Mouse (Mus musculus): ENCODE measurements around the gene Tbc1d16. TPM values are rescaled to one million over a fixed set of nuclear protein-coding genes. Genes with fewer than 3 reads are reported as not detected.

Gene Tbc1d16
- polyA plus RNA-seq, 1 experiment from 2014 or later: 16.1 TPM

GRCm38 (mm10) chr11:119187800-119188197 lies 40.5 kb downstream of the Tbc1d16 start:
- 65% methylated on average over 10 of the region's 10 CpGs for WGBS
- Histone ChIP-seq H3K9ac (no peak overlapping the region), H3K27ac (no peak overlapping the region), H3K4me1 (replicated peaks) (peaks cover 42% of the 10 kb centered on the region), H3K4me3 (no peak overlapping the region), H3K36me3 (no peaks in the 10 kb centered on the region), H3K4me2 (no peak overlapping the region), H3K9me3 (replicated peaks) (no peaks in the 10 kb centered on the region), H3K27me3 (no peaks in the 10 kb centered on the region)
- ATAC-seq (replicated peaks; ENCODE audit: insufficient number of reproducible peaks, insufficient read depth, low FRiP score, low read depth): no peak

DNA sequence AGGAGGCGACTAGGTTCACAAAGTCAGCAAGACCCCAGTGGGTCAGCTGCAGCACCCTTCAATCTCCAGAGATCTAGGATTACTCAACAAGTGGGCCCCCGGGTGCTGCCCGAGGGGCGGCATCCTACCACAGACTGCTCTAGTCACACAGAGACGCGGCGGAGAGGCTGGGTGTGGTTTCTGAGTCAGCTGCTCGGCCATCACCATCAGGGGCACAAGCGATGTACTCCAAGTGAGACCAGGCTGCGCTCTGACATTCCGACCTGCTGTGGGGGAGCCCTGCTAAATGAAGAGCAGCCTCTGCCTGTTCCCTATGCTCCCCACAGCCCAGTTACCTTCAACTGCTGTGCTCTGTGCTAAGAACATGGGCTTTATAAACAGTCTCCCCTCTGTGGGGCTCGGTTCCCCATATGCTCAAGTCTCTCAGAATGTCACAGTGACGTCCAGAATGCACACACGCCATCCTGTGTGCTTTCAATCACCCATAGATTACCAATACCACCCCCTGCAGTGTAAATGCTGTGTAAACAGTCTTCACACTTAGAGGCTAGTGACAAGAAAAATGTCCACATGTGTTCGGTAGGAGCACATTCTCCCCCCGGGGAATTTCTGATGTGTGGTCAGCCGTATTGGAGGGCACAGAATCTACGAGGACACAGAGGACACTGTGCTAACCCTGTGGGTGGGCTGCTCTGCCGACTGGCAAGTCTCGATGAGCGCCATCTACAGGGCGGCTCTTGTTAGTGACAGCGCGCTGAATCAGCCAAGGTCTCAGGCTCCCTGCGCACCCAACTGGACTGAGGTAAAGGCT lies 41.1 kb downstream of the Tbc1d16 start:
- Histone ChIP-seq H3K4me1 (replicated peaks) (peaks cover 40% of the 10 kb centered on the region), H3K9me3 (replicated peaks) (no peaks in the 10 kb centered on the region), H3K4me2 (no peak overlapping the region), H3K9ac (no peak overlapping the region), H3K36me3 (no peaks in the 10 kb centered on the region), H3K4me3 (no peak overlapping the region), H3K27ac (no peak overlapping the region), H3K27me3 (no peaks in the 10 kb centered on the region)
- peak; percentile 16; the same call in 1 of the 2 replicates for ATAC-seq (replicated peaks; ENCODE audit: insufficient number of reproducible peaks, insufficient read depth, low FRiP score, low read depth)
- 44% methylated on average over 25 of the region's 25 CpGs for WGBS

DNA sequence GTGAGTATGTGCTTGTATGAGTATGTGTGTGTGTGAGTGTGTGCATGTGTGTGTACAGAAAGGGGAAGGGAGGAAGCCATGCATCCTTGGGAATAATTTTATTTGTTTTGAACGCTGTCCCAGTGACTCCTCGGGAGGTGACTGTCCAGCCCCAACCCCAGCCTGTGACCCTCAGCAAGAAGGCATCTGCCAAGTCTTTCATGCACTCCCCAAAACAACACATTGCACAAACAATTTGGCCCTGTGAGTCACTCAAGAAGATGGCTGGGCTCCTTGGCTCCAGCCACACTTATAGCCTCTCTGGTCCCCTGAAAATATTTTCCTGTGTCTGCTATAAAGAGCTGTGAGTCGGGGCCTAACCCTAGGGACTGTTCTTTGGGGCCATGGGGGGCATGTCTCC lies 41.9 kb downstream of the Tbc1d16 start:
- no peak for ATAC-seq (replicated peaks; ENCODE audit: insufficient number of reproducible peaks, insufficient read depth, low FRiP score, low read depth)
- Histone ChIP-seq H3K4me1 (replicated peaks) (peaks cover 39% of the 10 kb centered on the region), H3K27me3 (no peaks in the 10 kb centered on the region), H3K27ac (no peak overlapping the region), H3K9me3 (replicated peaks) (no peaks in the 10 kb centered on the region), H3K36me3 (no peaks in the 10 kb centered on the region), H3K4me2 (no peak overlapping the region), H3K4me3 (no peak overlapping the region), H3K9ac (no peak overlapping the region)
- WGBS: 59% methylated on average over 3 of the region's 3 CpGs

DNA sequence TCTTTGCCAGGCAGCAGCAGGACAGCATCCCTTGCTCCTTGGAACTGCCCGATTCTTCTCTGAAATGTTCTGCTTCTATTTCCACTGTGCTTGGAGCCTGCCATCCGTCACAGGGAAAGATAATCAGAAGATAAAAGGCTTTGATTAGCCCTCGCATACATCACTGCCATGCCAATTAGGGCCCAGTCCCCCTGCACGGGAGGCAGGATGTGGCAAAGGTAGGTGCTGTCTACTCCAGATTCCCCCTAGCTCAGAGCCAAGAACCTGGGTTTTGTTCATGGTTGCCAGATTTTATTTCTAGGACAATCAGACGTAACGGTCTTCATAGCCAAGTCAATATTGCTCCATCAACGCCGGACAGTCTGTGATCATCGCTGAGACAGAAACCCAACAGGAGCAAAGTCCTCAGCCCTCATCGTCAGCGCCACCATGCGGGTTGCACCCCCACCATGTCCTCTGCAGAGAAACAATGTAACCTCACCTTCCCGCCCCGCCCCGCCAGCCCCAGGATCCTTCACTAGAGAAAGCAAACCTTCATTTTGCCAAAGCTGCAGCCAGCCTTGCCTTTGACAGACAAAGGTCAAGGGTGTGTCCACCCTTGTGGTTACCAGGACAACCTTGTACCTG lies 44.5 kb downstream of the Tbc1d16 start:
- no peak for ATAC-seq (replicated peaks; ENCODE audit: insufficient number of reproducible peaks, insufficient read depth, low FRiP score, low read depth)
- 74% methylated on average over 15 of the region's 15 CpGs for WGBS
- peaks cover 31% of the 10 kb centered on the region for H3K4me1 ChIP-seq (replicated peaks)
- no peaks in the 10 kb centered on the region for H3K27me3 ChIP-seq
- H3K9ac ChIP-seq: no peak overlapping the region
- no peaks in the 10 kb centered on the region for H3K9me3 ChIP-seq (replicated peaks)
- H3K36me3 ChIP-seq: no peaks in the 10 kb centered on the region
- H3K27ac ChIP-seq: no peak overlapping the region
- no peak overlapping the region for H3K4me3 ChIP-seq
- H3K4me2 ChIP-seq: no peak overlapping the region

DNA sequence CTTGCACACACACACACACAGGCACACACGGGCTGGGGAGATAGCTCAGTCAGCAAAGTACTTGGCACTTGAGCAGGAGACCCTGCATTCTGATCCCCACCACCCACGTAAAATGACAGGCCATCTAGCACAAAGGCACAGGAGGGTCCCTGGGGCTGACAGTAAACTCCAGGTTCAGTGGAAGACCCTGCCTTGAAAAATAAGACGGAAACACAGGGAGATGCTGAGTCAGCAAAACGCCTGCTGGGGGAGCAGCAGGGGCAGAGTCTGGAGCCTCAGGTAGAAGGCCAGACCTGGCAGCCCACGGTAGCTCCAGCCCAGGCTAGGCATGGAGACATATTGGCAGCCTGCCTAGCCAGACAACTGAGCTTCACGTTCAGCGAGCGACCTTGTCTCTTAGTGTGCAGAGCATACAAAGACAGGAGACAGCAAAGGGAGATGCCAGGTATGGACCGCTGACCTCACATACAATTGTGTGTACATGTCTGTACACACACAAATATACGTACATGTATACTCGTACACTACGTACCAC lies 46.4 kb downstream of the Tbc1d16 start:
- no peak for ATAC-seq (replicated peaks; ENCODE audit: insufficient number of reproducible peaks, insufficient read depth, low FRiP score, low read depth)
- Histone ChIP-seq H3K9me3 (replicated peaks) (no peaks in the 10 kb centered on the region), H3K9ac (no peak overlapping the region), H3K27me3 (no peaks in the 10 kb centered on the region), H3K4me3 (no peak overlapping the region), H3K4me2 (no peak overlapping the region), H3K36me3 (no peaks in the 10 kb centered on the region), H3K27ac (no peak overlapping the region), H3K4me1 (replicated peaks) (peaks cover 13% of the 10 kb centered on the region; the same call in 1 of the 2 replicates)
- 73% methylated on average over 12 of the region's 12 CpGs for WGBS

GRCm38 (mm10) chr11:119180824-119181582 lies 47.3 kb downstream of the Tbc1d16 start:
- Histone ChIP-seq H3K27me3 (no peaks in the 10 kb centered on the region), H3K9me3 (replicated peaks) (no peaks in the 10 kb centered on the region), H3K4me2 (no peak overlapping the region), H3K4me1 (replicated peaks) (peaks cover 9% of the 10 kb centered on the region; the same call in 1 of the 2 replicates), H3K36me3 (no peaks in the 10 kb centered on the region), H3K4me3 (no peak overlapping the region), H3K9ac (no peak overlapping the region), H3K27ac (no peak overlapping the region)
- no peak for ATAC-seq (replicated peaks; ENCODE audit: insufficient number of reproducible peaks, insufficient read depth, low FRiP score, low read depth)
- 83% methylated on average over 14 of the region's 14 CpGs for WGBS

- Histone ChIP-seq H3K36me3 (no peaks in the 10 kb centered on the region), H3K9me3 (replicated peaks) (no peaks in the 10 kb centered on the region), H3K4me1 (replicated peaks) (peaks cover 4% of the 10 kb centered on the region; the same call in 1 of the 2 replicates), H3K27me3 (no peaks in the 10 kb centered on the region), H3K27ac (no peak overlapping the region), H3K4me3 (no peak overlapping the region), H3K9ac (no peak overlapping the region), H3K4me2 (no peak overlapping the region)
- WGBS: 84% methylated on average over 8 of the region's 8 CpGs
- no peak for ATAC-seq (replicated peaks; ENCODE audit: insufficient number of reproducible peaks, insufficient read depth, low FRiP score, low read depth)
These were observed 50.0 kb downstream of the Tbc1d16 start for GRCm38 (mm10) chr11:119178317-119178716.

DNA sequence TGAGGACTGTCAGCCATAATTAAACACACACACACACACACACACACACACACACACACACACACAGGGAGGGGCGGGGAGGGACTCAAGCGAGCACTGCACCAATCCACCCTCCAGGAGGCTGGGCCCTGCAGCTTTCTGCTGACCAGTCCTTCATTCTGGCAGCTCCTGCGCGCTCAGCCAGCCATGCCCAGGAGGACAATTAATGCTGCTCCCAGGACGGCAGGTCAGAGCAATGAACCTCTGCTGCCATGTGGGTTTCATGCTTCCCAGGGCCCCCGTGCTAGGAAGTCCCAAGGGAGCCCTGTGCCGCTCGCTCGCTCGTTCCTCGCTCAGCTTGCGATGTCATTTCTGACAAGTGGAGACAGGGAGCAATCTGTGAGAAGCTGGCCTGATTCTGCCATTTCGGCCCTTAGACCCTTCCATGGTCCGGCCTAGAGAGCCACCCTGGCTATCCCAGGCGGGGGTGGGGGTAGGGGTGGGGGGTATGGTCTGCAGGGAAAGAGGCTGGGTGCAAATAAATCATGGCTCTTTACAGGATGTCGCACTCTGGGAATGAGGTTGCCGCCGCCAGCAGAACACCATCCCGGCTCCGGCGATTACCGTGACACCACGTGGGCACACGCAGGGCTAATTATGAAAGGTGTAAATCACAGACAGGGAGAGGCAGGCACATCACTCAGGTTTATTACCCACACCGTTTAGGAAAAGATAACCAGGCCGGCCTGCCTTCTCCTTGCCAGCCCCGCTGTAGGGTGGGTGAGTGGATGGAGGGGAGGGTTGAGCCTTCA lies 51.7 kb downstream of the Tbc1d16 start:
- Histone ChIP-seq H3K36me3 (no peaks in the 10 kb centered on the region), H3K9ac (no peak overlapping the region), H3K27me3 (no peaks in the 10 kb centered on the region), H3K9me3 (replicated peaks) (no peaks in the 10 kb centered on the region), H3K4me2 (no peak overlapping the region), H3K4me3 (no peak overlapping the region), H3K4me1 (replicated peaks) (no peaks in the 10 kb centered on the region; the same call in 1 of the 2 replicates), H3K27ac (no peak overlapping the region)
- ATAC-seq (replicated peaks; ENCODE audit: insufficient number of reproducible peaks, insufficient read depth, low FRiP score, low read depth): no peak
- 74% methylated on average over 27 of the region's 27 CpGs for WGBS

GRCm38 (mm10) chr11:119171588-119171987 lies 56.7 kb downstream of the Tbc1d16 start:
- Histone ChIP-seq H3K4me1 (replicated peaks) (no peaks in the 10 kb centered on the region; the same call in 1 of the 2 replicates), H3K27me3 (no peaks in the 10 kb centered on the region), H3K4me3 (no peak overlapping the region), H3K27ac (no peak overlapping the region), H3K9ac (no peak overlapping the region), H3K36me3 (no peaks in the 10 kb centered on the region), H3K4me2 (no peak overlapping the region), H3K9me3 (replicated peaks) (no peaks in the 10 kb centered on the region)
- no peak for ATAC-seq (replicated peaks; ENCODE audit: insufficient number of reproducible peaks, insufficient read depth, low FRiP score, low read depth)
- 93% methylated on average over 7 of the region's 7 CpGs for WGBS

DNA sequence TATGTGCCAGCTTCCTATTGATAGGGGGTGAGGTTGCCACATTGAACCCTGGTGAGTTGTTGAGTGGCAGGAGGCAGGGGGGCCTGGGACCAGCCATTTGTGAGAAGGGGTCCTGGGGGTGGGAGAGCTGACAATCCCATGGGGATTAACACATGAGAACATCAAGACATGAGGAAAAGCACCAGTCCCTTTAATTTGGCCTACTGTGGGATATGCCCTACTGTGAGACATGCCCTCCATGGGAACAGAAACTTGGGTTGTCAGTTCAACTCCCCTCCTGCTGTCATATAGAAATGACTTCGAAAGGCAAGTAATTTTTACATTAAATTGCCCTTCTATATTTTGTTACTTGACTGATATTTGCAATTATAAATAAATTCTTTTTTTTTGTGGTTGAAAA lies 59.4 kb downstream of the Tbc1d16 start:
- H3K9ac ChIP-seq: no peak overlapping the region
- 76% methylated on average over 1 of the region's 1 CpGs for WGBS
- no peak overlapping the region for H3K4me2 ChIP-seq
- no peaks in the 10 kb centered on the region for H3K27me3 ChIP-seq
- no peak overlapping the region for H3K4me3 ChIP-seq
- H3K36me3 ChIP-seq: no peaks in the 10 kb centered on the region
- no peak overlapping the region for H3K27ac ChIP-seq
- peaks cover 10% of the 10 kb centered on the region for H3K4me1 ChIP-seq (replicated peaks)
- ATAC-seq (replicated peaks; ENCODE audit: insufficient number of reproducible peaks, insufficient read depth, low FRiP score, low read depth): no peak
- H3K9me3 ChIP-seq (replicated peaks): no peaks in the 10 kb centered on the region

All from heart, embryonic 15.5 days (tissue).